Mouse (Mus musculus): ENCODE measurements around the gene Hist1h2bl. TPM values are rescaled to one million over a fixed set of nuclear protein-coding genes. Genes with fewer than 3 reads are reported as not detected.
A peak's percentile ranks its signal among the peaks of the same experiment; 100 is the strongest.
"Not testable (repeated sequence)": the region's sequence is repeated elsewhere in the genome, so short reads cannot be mapped to it uniquely, and the experiment has no call there.

Hist1h2bl gene
- total and polyA plus RNA-seq, 2 experiments = 1.5 TPM; not detected in 1

DNA sequence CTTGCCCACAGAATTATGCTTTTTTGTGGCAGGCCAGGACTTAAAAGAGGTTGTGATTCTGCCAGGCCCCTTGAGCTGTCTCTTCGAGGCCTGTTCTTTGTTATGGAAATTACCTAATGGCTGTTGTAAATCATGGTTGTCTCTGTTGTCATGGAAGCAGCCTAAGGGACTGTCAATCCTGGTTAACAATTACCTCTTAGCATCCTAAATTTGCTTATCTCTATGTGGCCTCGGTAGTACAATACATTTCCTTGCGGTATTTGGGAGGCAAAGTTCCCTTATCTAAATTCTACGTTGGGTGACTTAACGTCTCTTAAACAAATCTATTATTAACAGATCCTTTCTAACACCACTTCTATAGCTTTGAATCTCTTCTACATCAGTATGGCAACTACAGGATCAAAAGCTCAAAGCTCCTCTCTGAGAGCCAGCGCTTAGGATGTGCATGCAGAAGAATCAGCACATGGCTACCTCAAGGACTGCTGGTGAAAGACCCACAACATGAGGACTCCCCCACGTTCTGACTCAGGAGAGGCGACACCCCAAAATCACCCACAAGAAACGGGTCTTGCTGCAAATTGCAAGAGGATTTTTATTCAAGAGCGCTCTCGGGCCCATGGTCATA lies 12.1 kb upstream of the Hist1h2bl start:
- Histone ChIP-seq H3K27me3 (ENCODE audit: control insufficient read depth, insufficient read depth, low read length) (no peaks in the 10 kb centered on the region), H3K4me1 (ENCODE audit: control insufficient read depth, insufficient read depth, low read length) (no peaks in the 10 kb centered on the region), H3K27ac (replicated peaks; ENCODE audit: insufficient read depth, low read depth, low read length) (no peak overlapping the region), H3K36me3 (ENCODE audit: control insufficient read depth, insufficient read depth, low read length) (no peaks in the 10 kb centered on the region), H3K79me2 (ENCODE audit: control insufficient read depth, insufficient read depth, low read length) (no peaks in the 10 kb centered on the region), H3K9ac (ENCODE audit: low read depth, low read length) (no peak overlapping the region), H3K4me3 (ENCODE audit: insufficient read depth, low read depth, low read length) (no peak overlapping the region)
- WGBS = 68% methylated on average over 11 of the region's 11 CpGs
- no peak for TF ChIP-seq CTCF (IDR thresholded peaks at IDR 0.05; ENCODE audit: low read depth, low read length)
- TF ChIP-seq POLR2A (IDR thresholded peaks at IDR 0.05; ENCODE audit: extremely low read depth, insufficient read depth, low read length) = no peak
- DNase-seq (ENCODE audit: extremely low read depth, low read depth, low spot score) = no peak

- no peak overlapping the region for H3K9ac ChIP-seq (ENCODE audit: low read depth, low read length)
- no peak for DNase-seq (ENCODE audit: extremely low read depth, low read depth, low spot score)
- H3K4me1 ChIP-seq (ENCODE audit: control insufficient read depth, insufficient read depth, low read length) = peaks cover 9% of the 10 kb centered on the region; the same call in 1 of the 2 replicates
- TF ChIP-seq CTCF (IDR thresholded peaks at IDR 0.05; ENCODE audit: low read depth, low read length) = no peak
- TF ChIP-seq POLR2A (IDR thresholded peaks at IDR 0.05; ENCODE audit: extremely low read depth, insufficient read depth, low read length) = no peak
- H3K27me3 ChIP-seq (ENCODE audit: control insufficient read depth, insufficient read depth, low read length) = no peaks in the 10 kb centered on the region
- no peaks in the 10 kb centered on the region for H3K36me3 ChIP-seq (ENCODE audit: control insufficient read depth, insufficient read depth, low read length)
- no peaks in the 10 kb centered on the region for H3K79me2 ChIP-seq (ENCODE audit: control insufficient read depth, insufficient read depth, low read length)
- no peak overlapping the region for H3K27ac ChIP-seq (replicated peaks; ENCODE audit: insufficient read depth, low read depth, low read length)
- 55% methylated on average over 5 of the region's 5 CpGs for WGBS
- no peak overlapping the region for H3K4me3 ChIP-seq (ENCODE audit: insufficient read depth, low read depth, low read length)
Observed at GRCm38 (mm10) chr13:21722993-21723836, 7.3 kb upstream of the Hist1h2bl start.

DNA sequence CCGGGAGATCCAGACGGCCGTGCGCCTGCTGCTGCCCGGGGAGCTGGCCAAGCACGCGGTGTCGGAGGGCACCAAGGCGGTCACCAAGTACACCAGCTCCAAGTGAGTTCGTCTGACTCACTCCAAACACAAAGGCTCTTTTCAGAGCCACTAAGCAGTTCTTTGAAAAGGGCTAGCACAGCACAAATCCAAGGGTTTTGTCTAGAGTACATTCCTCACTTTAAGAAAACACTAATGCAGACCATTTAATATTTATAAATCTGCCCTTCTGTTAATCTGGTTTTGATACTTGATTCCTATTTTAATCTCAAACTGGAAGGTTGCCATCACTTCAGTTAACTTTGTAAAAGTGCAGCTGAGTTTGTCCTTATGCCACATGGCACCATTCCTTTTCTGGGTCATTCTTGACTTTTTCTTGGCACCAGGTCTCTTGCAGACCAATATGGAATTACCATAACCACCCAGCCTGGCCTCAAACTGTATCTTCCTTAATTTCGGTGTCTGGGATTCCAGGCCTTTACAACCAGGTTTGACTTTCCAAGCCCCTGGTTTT lies 6.5 kb upstream of the Hist1h2bl start:
- no peak overlapping the region for H3K27ac ChIP-seq (replicated peaks; ENCODE audit: insufficient read depth, low read depth, low read length)
- H3K36me3 ChIP-seq (ENCODE audit: control insufficient read depth, insufficient read depth, low read length) = no peaks in the 10 kb centered on the region
- DNase-seq (ENCODE audit: extremely low read depth, low read depth, low spot score) = no peak
- no peaks in the 10 kb centered on the region for H3K79me2 ChIP-seq (ENCODE audit: control insufficient read depth, insufficient read depth, low read length)
- WGBS = 7% methylated on average over 11 of the region's 11 CpGs
- TF ChIP-seq CTCF (IDR thresholded peaks at IDR 0.05; ENCODE audit: low read depth, low read length) (no peak), POLR2A (IDR thresholded peaks at IDR 0.05; ENCODE audit: extremely low read depth, insufficient read depth, low read length) (no peak)
- H3K9ac ChIP-seq (ENCODE audit: low read depth, low read length) = no peak overlapping the region; the same call in 1 of the 2 replicates
- no peaks in the 10 kb centered on the region for H3K27me3 ChIP-seq (ENCODE audit: control insufficient read depth, insufficient read depth, low read length)
- peaks cover 12% of the 10 kb centered on the region for H3K4me1 ChIP-seq (ENCODE audit: control insufficient read depth, insufficient read depth, low read length)
- H3K4me3 ChIP-seq (ENCODE audit: insufficient read depth, low read depth, low read length) = peak overlapping the region; percentile 50; the same call in 1 of the 2 replicates

DNA sequence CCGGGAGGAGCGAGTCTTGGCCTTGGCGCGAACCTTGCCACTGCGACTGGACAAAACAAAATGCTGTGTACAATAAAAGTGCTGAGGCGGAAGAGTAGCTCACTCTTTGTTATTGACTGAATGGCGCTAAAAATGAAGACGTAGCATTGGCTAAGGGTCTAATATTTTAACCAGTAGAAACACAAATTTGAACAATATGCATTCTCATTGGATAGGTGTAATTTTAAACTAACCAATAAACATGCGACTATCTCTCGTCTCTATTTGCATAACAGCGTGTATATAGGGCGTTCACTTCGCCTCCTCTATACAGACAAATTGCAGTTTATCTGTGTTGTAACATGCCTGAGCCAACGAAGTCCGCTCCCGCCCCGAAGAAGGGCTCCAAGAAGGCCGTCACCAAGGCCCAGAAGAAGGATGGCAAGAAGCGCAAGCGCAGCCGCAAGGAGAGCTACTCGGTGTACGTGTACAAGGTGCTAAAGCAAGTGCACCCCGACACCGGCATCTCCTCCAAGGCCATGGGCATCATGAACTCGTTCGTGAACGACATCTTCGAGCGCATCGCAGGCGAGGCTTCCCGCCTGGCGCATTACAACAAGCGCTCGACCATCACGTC lies 5.9 kb upstream of the Hist1h2bl start, which contains the start of gene Hist1h2bm:
Gene Hist1h2bm (plus strand): TSS at position 288 of the 616 bp plus-strand sequence.
- not testable (repeated sequence) for H3K36me3 ChIP-seq (ENCODE audit: control insufficient read depth, insufficient read depth, low read length); H3K79me2 ChIP-seq (ENCODE audit: control insufficient read depth, insufficient read depth, low read length); H3K27me3 ChIP-seq (ENCODE audit: control insufficient read depth, insufficient read depth, low read length); H3K27ac ChIP-seq (replicated peaks; ENCODE audit: insufficient read depth, low read depth, low read length)
- Histone ChIP-seq H3K4me1 (ENCODE audit: control insufficient read depth, insufficient read depth, low read length) (peaks cover 15% of the 10 kb centered on the region), H3K9ac (ENCODE audit: low read depth, low read length) (peak within 1 kb of the TSS; percentile 61), H3K4me3 (ENCODE audit: insufficient read depth, low read depth, low read length) (peak within 1 kb of the TSS; percentile 77)
- under 1% methylated on average over 37 of the region's 37 CpGs for WGBS
- DNase-seq (ENCODE audit: extremely low read depth, low read depth, low spot score) = peak; percentile 84

GRCm38 (mm10) chr13:21721107-21721756 lies 5.3 kb upstream of the Hist1h2bl start:
- H3K9ac ChIP-seq (ENCODE audit: low read depth, low read length) = 0 out of 2 replicates have a peak overlapping the region, but pooled peaks have one; percentile 61
- peak overlapping the region; percentile 77 for H3K4me3 ChIP-seq (ENCODE audit: insufficient read depth, low read depth, low read length)
- not testable (repeated sequence) for H3K27ac ChIP-seq (replicated peaks; ENCODE audit: insufficient read depth, low read depth, low read length); H3K79me2 ChIP-seq (ENCODE audit: control insufficient read depth, insufficient read depth, low read length); DNase-seq (ENCODE audit: extremely low read depth, low read depth, low spot score); H3K27me3 ChIP-seq (ENCODE audit: control insufficient read depth, insufficient read depth, low read length); H3K36me3 ChIP-seq (ENCODE audit: control insufficient read depth, insufficient read depth, low read length)
- WGBS = 6% methylated on average over 25 of the region's 44 CpGs
- H3K4me1 ChIP-seq (ENCODE audit: control insufficient read depth, insufficient read depth, low read length) = peaks cover 15% of the 10 kb centered on the region
